Mouse (Mus musculus) spleen, postnatal 10 days (tissue): Measurements from ENCODE around the gene Colgalt1.
A peak's percentile ranks its signal among the peaks of the same experiment; 100 is the strongest.

Experiments used
- DNase-seq, 2 experiments: peaks; one replicate each; pipeline ENCODE4 v3.0.0; 2021 to 2022; ENCODE audit warnings: low spot score in 2 of 2

The Colgalt1 gene

DNA sequence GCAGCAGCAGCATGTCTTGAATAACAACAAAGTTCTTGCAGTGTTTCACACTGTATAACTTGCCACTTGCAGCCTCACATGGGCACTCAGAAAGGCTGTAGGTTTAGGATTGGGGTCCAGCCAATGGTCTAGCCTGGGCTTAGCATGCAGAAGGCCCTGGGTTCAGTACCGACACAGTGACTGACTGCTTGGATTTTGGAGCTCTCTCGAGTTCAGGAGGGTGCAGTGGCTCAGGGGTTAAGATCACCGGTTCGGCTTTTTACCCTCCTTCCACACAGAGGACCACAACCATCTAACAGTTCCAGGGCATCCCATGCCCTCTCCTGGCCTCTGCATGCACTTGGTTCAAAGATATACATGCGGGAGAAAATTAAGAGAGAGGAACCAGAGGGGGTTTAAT, 19.8 kb upstream of the Colgalt1 start:
- no peak for DNase-seq

DNA sequence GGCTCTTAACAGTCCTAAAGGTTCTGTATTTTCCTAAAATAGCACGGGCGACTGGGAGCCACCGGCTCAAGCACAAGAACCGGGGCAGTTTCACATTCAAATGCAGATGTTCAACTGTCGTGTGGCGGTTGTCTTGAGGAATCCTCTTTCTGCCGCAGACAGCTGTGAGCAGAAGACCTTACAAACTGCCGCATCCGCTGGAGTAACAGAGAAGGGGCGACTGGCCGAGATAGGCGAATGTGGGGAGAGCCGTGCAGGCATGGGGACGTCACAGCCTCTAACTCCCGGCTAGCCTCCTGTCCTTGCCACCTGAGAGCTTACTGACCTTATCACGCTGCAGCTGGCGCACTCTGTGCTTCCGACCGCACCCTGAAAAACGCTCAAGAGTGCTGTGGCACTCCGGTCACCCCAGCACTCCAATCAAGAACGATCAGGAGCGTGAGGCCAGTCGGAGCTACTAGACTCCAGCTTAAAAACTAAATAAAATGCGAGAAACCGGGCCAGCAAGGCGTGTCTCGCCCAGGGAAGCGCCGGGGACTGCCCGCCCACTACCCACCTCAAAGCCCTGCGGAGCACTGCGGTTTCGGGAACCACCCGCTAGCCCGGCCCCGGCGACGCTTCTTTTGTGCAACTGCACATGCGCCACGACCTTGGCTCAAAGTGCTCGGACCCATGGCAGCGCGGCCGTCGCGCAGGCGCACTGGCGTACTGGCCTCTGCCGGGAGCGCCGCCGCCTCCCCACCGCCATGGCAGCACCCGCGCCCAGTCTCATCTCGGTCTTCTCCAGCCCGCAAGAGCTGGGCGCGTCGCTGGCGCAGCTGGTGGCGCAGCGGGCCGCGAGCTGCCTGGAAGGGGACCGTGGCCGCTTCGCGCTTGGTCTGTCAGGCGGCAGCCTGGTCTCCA, 19.1 kb upstream of the Colgalt1 start, which contains the start of gene Pgls:
Gene Pgls, plus strand, starts transcription at position 706 of the 903 bp plus-strand sequence.
- peak; percentile 85 to 92 for DNase-seq

DNA sequence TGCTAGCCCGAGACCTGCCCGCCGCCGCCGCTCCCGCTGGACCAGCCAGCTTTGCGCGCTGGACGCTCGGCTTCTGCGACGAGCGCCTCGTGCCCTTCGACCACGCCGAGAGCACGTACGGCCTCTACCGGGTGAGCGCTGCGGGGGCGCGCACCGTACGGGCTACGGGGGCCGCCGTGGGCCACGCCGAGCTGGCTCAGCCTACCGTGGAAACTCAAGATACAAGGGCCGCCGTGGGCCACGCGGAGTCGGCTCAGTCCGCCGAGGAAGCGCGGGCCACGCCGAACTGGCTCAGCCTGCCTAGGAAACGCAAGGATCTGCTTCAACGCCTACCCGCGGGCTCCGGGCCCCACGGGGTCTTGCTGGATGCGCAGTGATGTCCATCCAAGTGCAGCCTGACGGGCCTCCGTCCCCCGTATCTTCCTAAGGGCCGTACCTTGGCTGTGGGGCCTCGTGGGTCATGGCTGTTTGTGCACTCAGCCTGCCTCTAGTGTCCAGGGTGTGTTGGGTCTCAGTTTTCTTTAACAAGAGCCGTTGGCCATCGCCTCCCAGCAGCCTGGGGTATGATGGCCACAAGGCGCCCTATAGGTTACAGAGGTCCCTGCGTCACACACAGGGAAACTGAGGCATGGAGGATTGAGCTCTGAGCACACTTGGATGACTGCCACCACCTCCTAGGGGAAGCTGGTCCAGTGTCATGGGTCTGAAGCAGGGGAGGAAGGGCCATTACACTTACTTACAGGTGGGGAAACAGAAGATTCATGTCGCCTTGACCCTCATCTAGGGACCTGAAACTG, 18.2 kb upstream of the Colgalt1 start:
- DNase-seq, result peak in 1 of 2 experiments; percentile 76

- DNase-seq, result no peak
Measured at GRCm38 (mm10) chr8:71593556-71594323, 17.1 kb upstream of the Colgalt1 start.

DNA sequence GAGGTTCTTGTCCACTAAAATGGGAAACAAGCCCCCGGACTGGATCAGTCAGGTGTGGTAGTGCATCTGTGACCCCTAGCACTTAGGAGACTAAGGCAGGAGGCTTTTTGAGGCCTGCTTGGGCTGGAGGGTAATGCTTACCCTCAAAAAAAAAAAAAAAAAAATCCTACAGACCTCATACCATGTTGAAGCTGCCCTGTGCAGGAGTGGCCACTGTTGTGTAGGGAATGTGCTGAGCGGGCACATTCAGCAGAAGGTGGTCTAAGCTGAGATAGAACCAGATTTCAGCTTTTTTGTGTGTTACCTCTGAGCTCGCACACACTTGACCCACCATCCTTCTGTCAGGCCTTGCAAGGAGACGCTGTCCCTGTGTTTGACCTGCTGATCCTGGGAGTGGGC, 16.5 kb upstream of the Colgalt1 start:
- DNase-seq, result no peak

- DNase-seq, result peak; percentile 90 to 94
Measured at GRCm38 (mm10) chr8:71595862-71596261, 14.9 kb upstream of the Colgalt1 start.

DNA sequence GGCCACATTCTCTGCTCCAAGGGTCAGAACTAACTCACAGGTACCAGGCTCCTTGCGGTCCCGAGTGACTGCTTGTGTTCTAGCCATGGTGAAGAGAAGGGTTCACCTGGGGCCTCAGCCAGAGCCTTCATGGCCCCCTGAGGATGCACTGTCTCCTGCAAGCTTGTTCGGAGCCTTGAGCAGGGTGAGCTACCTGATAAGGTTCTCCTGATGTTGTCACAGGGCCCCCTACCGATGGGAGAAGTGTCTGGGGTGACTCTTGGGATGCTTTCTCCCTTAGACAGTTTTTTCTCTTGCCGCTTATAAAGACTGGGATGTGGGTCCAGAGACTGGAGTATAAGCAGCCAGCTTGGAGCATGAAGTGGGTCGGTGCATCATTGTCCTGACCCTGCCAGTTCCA, 14.4 kb upstream of the Colgalt1 start:
- DNase-seq, result no peak

- peak in 1 of 2 experiments; percentile 68 for DNase-seq
Measured at GRCm38 (mm10) chr8:71596798-71597197, 14.0 kb upstream of the Colgalt1 start.

DNA sequence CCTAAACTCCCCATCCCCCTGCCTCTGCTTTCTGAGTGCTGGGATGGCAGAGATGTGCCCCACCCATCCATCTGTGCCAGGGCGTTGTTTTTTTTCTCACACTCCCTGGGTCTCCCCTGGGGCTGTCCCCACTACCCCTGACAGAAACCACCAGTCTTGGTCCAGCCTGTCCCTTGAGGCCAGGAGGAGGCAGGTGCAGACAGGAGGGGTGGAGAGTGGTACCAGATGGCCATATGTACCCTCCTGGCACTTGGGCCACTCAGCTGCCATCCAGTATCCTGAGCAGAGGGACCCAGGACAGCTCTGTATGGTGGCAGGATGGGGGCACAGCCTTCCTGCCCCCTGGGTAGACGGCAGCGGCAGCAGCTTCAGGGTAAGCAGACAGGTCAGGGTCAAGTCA, 13.3 kb upstream of the Colgalt1 start, which contains the start of gene Fam129c:
Gene Fam129c, plus strand, starts transcription at position 198 of the 400 bp plus-strand sequence.
- DNase-seq, result peak; percentile 29 to 58

DNA sequence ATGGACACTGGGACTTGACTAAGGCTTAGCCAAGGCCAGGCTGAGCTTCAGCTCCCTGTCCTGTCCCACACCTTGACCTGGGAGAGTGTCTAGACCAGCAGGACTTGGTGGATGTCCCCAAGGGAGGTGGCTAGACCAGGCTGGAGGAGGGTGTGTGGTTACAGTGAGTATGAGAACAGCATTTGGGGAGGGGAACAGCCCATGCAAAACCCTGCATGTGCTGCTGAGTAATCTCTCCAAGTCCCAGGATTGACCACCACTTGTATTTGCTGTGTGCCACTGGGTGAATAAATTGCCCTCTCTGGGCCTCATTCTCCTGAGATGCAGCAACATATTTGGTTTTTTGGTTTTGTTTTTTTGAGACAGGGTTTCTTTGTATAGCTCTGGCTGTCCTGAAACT, 12.4 kb upstream of the Colgalt1 start:
- DNase-seq, result no peak

DNA sequence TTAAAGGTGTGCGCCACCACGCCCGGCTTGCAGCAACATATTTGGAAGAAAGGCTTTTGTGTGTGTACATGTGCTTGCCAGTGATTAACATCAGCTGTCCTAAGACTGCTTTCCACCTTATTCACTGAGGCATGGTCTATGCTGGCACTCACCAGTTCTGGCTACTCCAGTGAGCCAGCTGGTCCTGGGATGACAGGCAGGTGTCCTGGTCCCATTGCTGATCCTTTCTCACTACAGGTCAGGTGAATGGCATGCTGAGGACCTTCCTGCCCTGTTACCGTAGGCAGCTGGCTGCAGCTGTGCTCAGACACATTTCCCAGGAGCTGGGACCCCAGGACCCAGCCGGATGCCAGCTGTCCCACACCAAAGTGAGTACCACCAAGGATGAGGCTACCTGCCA, 12.0 kb upstream of the Colgalt1 start:
- DNase-seq, result no peak

DNA sequence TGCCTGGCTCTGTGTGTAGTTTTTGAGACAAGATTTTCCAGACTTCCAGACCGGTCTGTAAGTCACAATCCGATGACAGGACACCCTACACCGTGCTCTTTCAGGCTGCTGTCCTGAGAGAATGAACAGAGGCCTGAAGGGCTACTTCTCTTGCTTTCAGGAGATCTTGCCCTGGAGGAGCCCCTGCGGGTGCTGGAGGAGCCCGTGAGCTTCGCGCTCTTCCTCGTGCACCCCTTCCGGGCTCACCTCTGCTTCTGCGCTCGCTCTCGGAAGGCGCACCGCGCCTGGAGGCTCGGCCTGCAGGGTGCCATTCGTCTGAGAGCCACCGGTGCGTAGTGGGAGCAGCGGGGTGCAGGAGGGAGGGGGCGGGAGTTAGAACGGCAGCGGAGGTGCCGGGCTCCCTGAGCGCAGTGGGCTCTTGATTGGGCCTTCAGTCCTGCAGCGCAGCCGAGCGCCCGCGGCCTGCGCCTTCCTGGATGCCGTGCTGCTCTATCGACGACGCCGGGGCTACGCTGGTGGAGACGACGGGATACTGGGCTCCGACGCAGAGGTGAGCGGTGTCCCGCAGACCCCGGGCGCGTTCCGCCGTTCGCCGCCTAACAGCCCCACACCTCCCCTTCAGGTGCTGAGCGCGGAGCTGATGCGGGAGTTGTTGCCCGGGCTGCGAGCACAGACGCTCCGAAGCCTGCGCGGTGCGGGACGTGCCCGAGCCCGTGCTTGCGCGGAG, 8.7 kb upstream of the Colgalt1 start:
- peak in 1 of 2 experiments; percentile 47 for DNase-seq

DNA sequence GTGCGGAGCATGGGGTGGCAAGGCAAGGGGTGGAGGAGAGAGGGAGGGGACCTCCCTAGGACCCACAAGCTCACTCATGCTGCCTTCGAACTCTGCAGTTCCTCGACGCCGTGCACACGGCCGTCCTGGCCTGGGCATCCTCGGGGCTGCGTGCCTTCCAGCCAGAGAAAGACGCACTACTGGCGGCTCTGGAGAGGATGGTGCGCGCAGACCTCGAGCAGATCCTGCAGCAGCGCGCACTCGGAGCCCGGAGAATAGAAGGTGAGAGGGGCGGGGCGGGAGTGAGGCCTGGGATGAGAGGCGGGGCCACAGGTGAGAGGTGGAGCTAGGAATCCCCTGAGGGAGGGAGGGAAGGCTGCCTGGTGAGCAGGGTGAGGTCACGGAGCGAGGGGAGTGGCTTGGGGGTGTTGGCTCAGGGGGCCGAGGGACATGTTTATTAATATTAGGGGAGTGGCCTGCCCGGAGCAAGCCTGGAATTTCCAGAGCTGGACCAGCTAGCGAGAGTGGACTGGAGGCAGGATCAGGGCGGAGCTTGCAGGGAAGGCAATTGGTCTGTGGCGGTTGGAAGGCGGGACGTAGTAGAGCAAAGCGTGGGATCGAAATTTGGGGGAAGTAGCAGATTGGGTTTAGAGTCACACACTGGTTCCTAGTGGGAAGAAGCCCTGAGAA, 8.0 kb upstream of the Colgalt1 start:
- no peak for DNase-seq

GRCm38 (mm10) chr8:71604021-71604420, 6.8 kb upstream of the Colgalt1 start:
- DNase-seq, result no peak

DNA sequence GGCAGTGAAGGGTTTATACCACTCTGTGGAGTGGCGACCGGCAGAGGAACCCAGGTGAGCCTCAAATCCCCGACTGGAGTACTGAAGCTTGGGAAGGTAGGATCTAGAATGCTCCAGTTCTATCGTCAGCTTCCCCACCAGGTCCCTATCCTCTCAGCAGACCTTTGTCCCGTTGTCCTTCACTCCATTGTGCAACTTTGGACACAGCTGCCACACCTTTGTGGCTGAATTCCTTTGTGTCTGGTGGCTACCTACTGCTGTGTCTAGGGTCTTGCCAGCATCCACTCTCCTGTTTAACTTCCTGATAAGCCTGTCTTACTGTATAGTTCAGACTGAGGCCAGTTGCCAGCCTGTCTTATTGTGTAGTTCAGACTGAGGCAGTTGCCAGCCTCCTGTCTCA, 1.3 kb downstream of the Colgalt1 start:
- DNase-seq, result no peak

DNA sequence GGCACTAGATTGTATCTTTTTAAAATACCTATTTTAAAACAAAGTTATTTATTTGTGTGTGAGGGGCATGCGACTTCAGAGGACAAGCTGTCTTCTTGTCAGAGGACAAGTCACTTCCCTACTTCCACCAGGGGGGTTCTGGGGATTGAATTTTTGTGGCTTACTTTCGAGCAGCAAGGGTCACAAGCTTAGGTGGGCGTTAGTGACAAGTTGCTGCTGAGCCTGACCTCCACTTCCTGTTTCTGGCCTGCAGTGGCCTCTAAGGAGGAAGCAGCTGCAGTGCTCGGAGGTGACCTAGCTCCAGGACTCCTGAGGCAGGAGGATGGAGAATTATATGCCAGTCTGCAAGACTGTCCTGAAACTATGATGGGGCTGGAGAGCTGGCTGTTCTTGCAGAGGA, 2.6 kb downstream of the Colgalt1 start:
- no peak for DNase-seq

- DNase-seq, result no peak
Measured at GRCm38 (mm10) chr8:71619786-71620185, 9.0 kb downstream of the Colgalt1 start.

DNA sequence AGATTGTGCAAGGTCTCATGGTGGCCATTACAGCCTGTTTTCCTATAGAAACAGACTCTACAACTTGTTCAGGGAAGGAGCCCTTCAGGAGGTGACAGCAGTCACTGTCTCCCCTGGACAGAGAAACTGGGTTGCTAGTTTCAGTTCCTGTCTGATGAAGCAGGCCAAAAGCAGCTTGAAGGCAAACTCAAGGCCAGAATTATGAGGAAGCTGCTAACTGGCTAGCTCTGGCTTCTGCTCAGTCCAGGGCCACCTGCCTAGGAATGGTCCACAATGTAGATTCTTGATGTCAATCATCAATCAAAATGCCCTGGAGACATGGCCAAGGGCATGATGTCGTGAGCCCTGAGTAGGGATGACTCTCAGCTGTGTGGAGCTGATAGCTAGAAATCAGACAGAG, 14.3 kb downstream of the Colgalt1 start:
- DNase-seq, result no peak

GRCm38 (mm10) chr8:71626753-71627152, 16.0 kb downstream of the Colgalt1 start:
- DNase-seq, result no peak

DNA sequence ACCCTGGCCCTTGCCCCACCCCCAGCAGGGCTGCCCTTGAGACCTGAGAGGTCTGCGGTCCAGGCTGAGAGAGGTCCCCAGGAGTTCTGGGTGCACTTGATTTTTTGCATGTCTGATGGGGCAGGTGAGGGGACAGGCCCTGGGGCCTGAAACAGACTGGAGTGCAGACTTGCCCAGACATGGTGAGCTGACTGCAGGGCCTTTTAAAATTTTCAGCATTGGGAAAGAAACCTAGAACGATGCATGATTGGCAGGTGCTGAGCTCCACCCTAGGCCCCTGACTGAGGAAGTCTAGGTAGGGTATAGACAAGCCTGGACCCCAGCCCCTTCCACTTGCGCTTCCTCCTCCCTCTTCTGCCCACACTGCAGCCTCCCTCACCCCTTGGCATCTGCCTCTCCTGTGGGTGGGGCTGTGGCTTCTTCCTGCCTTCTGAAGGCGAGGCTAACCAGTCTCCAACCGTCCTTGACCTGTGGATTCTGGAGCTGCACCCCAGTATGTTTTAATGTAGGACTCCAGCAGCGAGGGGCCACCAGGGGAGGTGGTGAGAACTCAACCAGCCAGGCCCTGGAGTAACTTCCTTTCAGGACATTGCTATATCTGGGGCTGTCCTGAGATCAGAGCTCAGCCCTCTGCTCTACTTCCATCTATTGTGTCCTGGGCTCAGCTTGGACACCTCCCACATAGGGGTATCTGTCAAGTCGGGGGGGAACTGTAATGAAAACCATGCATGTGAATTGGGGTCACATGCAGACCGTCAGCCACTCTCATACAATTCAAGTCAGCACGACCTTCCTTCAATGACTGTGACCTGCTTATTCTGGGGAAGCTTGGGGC, 16.7 kb downstream of the Colgalt1 start:
- no peak for DNase-seq
